Mouse (Mus musculus) cerebellum, adult 2 months (tissue): ENCODE measurements around the gene Gm29427.

Experiments
- CTCF ChIP-seq: fragments of 200-500 bp; IDR thresholded peaks from 2 replicates; pipeline ENCODE4 v1.5.1; 2011; ENCODE audit warnings: low read depth, mild to moderate bottlenecking, control low read depth, low read length, moderate library complexity, borderline replicate concordance; ENCODE audit not compliant: insufficient read depth
- POLR2A ChIP-seq: fragments of 200-500 bp; IDR thresholded peaks from 2 replicates; pipeline ENCODE4 v1.6.1; 2011; ENCODE audit warnings: low read length, control low read depth, borderline replicate concordance; ENCODE audit not compliant: insufficient read depth

- no peak for TF ChIP-seq CTCF
- TF ChIP-seq POLR2A: no peak
Observed at GRCm38 (mm10) chr1:130737916-130738315, 22.3 kb upstream of the Gm29427 start.
